Mouse (Mus musculus) heart, postnatal 0 days (tissue): ENCODE results near the gene Slc9a5.

Experiments
- CTCF ChIP-seq: IDR thresholded peaks from 2 replicates; pipeline ENCODE4 v1.5.1; 2016; ENCODE audit warnings: antibody characterized with exemption, control low read depth, low read depth
- EP300 ChIP-seq: IDR thresholded peaks from 2 replicates; pipeline ENCODE4 v1.6.1; 2016; ENCODE audit warnings: antibody characterized with exemption, low read depth

- TF ChIP-seq CTCF (no peak), EP300 (peak; percentile 70; the same call in 1 of the 2 replicates)
Observed at GRCm38 (mm10) chr8:105393089-105393787, 44.6 kb downstream of the Slc9a5 start.
